Mouse (Mus musculus) adrenal gland, adult 18-20 months (tissue): ENCODE data around the gene Tmem169. TPM values are rescaled to one million over a fixed set of nuclear protein-coding genes. Genes with fewer than 3 reads are reported as not detected.

Experiments
- DNase-seq, 2 experiments: peaks; one replicate each; pipeline ENCODE4 v3.0.0; 2021 to 2022; ENCODE audit warnings: low spot score in 2 of 2
- total RNA-seq, 2 experiments: library from RNA; stranded (reverse); gene quantifications; 1 replicate in 1 of 2; 2 replicates in 1 of 2; pipeline ENCODE4 v1.2.3; 2021

The Tmem169 gene
- total RNA-seq, 2 experiments from 2014 or later: 0.33 to 0.48 TPM

- no peak for DNase-seq
These were observed 1.6 kb upstream of the Tmem169 start for GRCm38 (mm10) chr1:72282604-72283003.

- no peak for DNase-seq
These were observed 370 bp downstream of the Tmem169 start for GRCm38 (mm10) chr1:72284539-72284938.

GRCm38 (mm10) chr1:72286904-72287303 is 2.7 kb downstream of the Tmem169 start:
- DNase-seq: no peak

GRCm38 (mm10) chr1:72287893-72288292 is 3.7 kb downstream of the Tmem169 start:
- no peak for DNase-seq

- no peak for DNase-seq
These were observed 4.5 kb downstream of the Tmem169 start for GRCm38 (mm10) chr1:72288527-72289150.

GRCm38 (mm10) chr1:72290896-72291295 is 6.7 kb downstream of the Tmem169 start:
- no peak for DNase-seq

GRCm38 (mm10) chr1:72291421-72291820 is 7.3 kb downstream of the Tmem169 start:
- DNase-seq: no peak

- no peak for DNase-seq
These were observed 7.8 kb downstream of the Tmem169 start for GRCm38 (mm10) chr1:72291925-72292324.

- no peak for DNase-seq
These were observed 9.9 kb downstream of the Tmem169 start for GRCm38 (mm10) chr1:72293869-72294663.

- no peak for DNase-seq
These were observed 11.6 kb downstream of the Tmem169 start for GRCm38 (mm10) chr1:72295746-72296145.

- no peak for DNase-seq
These were observed 17.7 kb downstream of the Tmem169 start for GRCm38 (mm10) chr1:72301845-72302244.

GRCm38 (mm10) chr1:72306241-72306640 is 22.1 kb downstream of the Tmem169 start:
- DNase-seq: no peak

GRCm38 (mm10) chr1:72306679-72307181 is 22.6 kb downstream of the Tmem169 start:
- DNase-seq: peak in 1 of 2 experiments; percentile 21

GRCm38 (mm10) chr1:72307317-72307798 is 23.2 kb downstream of the Tmem169 start, which contains the start of gene Xrcc5:
TSS of gene Xrcc5 (plus strand) at chr1:72307421.
- peak; percentile 76 to 79 for DNase-seq

GRCm38 (mm10) chr1:72308919-72309318 is 24.8 kb downstream of the Tmem169 start:
- DNase-seq: no peak

GRCm38 (mm10) chr1:72309744-72310424 is 25.7 kb downstream of the Tmem169 start:
- DNase-seq: no peak

- DNase-seq: no peak
These were observed 28.7 kb downstream of the Tmem169 start for GRCm38 (mm10) chr1:72312701-72313398.

- no peak for DNase-seq
These were observed 29.4 kb downstream of the Tmem169 start for GRCm38 (mm10) chr1:72313399-72314039.

- DNase-seq: no peak
These were observed 31.3 kb downstream of the Tmem169 start for GRCm38 (mm10) chr1:72315447-72315846.

- DNase-seq: no peak
These were observed 32.2 kb downstream of the Tmem169 start for GRCm38 (mm10) chr1:72316409-72316808.
